Mouse (Mus musculus): ENCODE data around the gene Hist1h2bb. TPM values are rescaled to one million over a fixed set of nuclear protein-coding genes. Genes with fewer than 3 reads are reported as not detected.
A peak's percentile ranks its signal among the peaks of the same experiment; 100 is the strongest.
"Not testable (repeated sequence)": the region's sequence is repeated elsewhere in the genome, so short reads cannot be mapped to it uniquely, and the experiment has no call there.

Hist1h2bb gene
- polyA plus RNA-seq, 1 experiment = 1.3 TPM

DNA sequence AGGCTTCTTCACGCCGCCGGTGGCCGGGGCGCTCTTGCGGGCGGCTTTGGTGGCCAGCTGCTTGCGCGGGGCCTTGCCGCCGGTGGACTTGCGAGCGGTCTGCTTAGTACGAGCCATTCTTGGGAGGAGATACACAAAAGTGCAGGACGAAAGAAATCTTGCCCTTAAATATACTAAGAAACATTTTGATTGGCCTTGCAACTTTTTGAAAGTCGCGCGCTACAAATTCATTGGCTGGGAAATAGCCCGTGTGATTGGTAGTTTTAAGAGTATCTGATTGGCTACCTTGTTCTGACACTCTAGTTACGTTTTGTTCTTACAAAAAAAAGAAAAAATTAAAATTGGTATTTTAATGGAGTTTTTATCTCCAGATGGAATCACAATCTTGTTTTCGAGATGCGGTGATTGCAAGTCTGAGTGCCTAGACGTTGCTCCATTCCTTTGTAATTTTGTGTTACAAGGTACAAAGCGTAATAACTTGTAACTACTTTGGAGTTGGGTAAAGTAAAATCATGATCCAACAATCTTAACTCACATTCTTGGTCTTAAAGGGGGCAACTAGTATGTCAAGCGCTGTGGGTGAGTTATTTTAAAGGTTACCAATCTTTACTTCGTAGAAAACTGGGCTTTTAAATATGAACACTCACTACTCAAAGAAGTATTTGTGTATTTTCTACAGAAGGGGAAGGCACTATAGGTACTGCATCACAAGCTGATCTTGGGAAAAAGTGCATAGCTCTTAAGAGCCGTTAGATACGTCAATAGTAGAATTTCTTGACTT is 963 bp upstream of the Hist1h2bb start, which contains the start of gene Hist1h3c:
Gene Hist1h3c, minus strand, starts transcription at position 222 of the 781 bp plus-strand sequence.
- Histone ChIP-seq H3K4me2 (ENCODE audit: low read depth) (peak within 1 kb of the TSS; percentile 94), H3K27me3 (ENCODE audit: control insufficient read depth, insufficient read depth, insufficient read length) (no peaks in the 10 kb centered on the region), H3ac (ENCODE audit: control insufficient read depth, insufficient read length) (no peak within 1 kb of the TSS), H3K79me2 (ENCODE audit: control insufficient read depth, insufficient read depth) (no peaks in the 10 kb centered on the region), H3K4me3 (peak within 1 kb of the TSS; percentile 19), H3K36me3 (ENCODE audit: control insufficient read depth, insufficient read depth) (no peaks in the 10 kb centered on the region)
- TF ChIP-seq MYOD1 (IDR thresholded peaks at IDR 0.05; ENCODE audit: control insufficient read depth in 1 of 3, insufficient read length in 2 of 3, low read depth in 2 of 3) (no peak), POLR2A (IDR thresholded peaks at IDR 0.05; ENCODE audit: insufficient read length, low read depth) (peak; percentile 42), USF1 (IDR thresholded peaks at IDR 0.05; ENCODE audit: low read depth) (peak; percentile 27), E2F4 (IDR thresholded peaks at IDR 0.05; ENCODE audit: insufficient read depth) (peak; percentile 75), TCF3 (IDR thresholded peaks at IDR 0.05; ENCODE audit: insufficient read length, low read depth) (no peak)

DNA sequence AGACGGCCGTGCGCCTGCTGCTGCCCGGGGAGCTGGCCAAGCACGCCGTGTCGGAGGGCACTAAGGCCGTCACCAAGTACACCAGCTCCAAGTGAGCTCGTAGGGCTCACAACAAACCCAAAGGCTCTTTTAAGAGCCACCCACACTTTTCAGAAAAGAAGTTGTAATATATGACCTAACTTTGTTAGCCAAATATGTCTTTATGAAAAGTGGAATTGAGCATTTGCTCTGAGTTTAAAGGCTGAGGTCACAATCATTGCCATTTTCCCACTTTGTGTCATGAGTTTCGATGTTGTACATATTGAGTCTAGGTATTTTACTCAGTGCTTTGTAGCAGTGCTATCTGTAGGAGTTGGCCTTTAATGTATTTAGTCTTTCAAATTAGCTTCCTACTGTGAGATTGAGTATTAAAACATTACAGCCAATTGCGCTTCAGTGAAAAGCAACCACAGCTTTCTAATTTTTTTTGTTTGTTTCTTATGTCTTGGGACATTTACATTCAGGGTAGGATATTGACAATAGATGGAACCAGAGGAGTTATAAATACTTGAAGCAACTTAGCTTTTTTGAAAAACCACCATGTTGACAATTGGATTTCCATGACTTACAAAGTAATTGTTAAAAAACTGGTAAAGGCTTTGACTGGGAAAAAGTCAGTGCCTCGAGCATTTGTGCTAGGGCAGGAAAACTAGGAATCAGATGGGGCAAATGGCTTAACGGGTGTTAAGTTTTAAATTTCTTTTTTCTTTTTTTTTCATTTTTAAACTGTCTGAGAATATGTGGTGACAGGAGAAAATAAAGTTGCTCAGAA is 752 bp downstream of the Hist1h2bb start:
- Histone ChIP-seq H3K4me2 (ENCODE audit: low read depth) (peak overlapping the region; percentile 94), H3ac (ENCODE audit: control insufficient read depth, insufficient read length) (no peak overlapping the region), H3K36me3 (ENCODE audit: control insufficient read depth, insufficient read depth) (no peaks in the 10 kb centered on the region), H3K4me3 (no peak overlapping the region), H3K27me3 (ENCODE audit: control insufficient read depth, insufficient read depth, insufficient read length) (no peaks in the 10 kb centered on the region), H3K79me2 (ENCODE audit: control insufficient read depth, insufficient read depth) (no peaks in the 10 kb centered on the region)
- TF ChIP-seq POLR2AphosphoS2 (IDR thresholded peaks at IDR 0.05; ENCODE audit: insufficient read length, low read depth) (peak; percentile 27), POLR2A (IDR thresholded peaks at IDR 0.05; ENCODE audit: insufficient read length, low read depth) (peak; percentile 89), TCF12 (IDR thresholded peaks at IDR 0.05; ENCODE audit: insufficient read depth, poor library complexity, severe bottlenecking) (no peak)

DNA sequence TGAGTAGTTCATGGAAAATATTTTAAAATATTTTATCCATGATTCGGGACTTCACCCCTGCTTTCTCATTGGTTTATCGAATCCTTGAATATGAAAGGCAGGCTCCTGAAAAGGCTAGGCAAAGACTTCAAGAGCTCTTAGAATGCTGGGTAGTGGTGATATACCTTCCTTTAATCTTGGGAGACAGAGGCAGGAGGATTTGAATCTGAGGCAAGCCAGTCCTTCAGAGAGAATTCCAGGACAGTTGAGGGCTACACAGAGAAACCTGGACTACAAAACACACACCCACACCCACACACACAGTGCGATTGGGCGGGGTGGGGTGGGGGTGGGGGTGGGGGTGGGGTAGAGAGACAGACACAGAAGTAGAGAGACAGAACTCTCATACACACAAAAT is 1.4 kb downstream of the Hist1h2bb start:
- Histone ChIP-seq H3K36me3 (ENCODE audit: control insufficient read depth, insufficient read depth) (no peaks in the 10 kb centered on the region), H3ac (ENCODE audit: control insufficient read depth, insufficient read length) (no peak overlapping the region), H3K27me3 (ENCODE audit: control insufficient read depth, insufficient read depth, insufficient read length) (no peaks in the 10 kb centered on the region), H3K79me2 (ENCODE audit: control insufficient read depth, insufficient read depth) (no peaks in the 10 kb centered on the region), H3K4me2 (ENCODE audit: low read depth) (peak overlapping the region; percentile 94), H3K4me3 (no peak overlapping the region)
- TF ChIP-seq POLR2A (IDR thresholded peaks at IDR 0.05; ENCODE audit: insufficient read length, low read depth) (no peak), TCF12 (IDR thresholded peaks at IDR 0.05; ENCODE audit: insufficient read depth, poor library complexity, severe bottlenecking) (no peak), SRF (IDR thresholded peaks at IDR 0.05; ENCODE audit: control insufficient read depth, insufficient read length, low read depth) (no peak), REST (IDR thresholded peaks at IDR 0.05; ENCODE audit: insufficient read depth, insufficient read length) (no peak), MYOG (IDR thresholded peaks at IDR 0.05; ENCODE audit: control insufficient read depth in 1 of 3, insufficient read depth in 1 of 3, insufficient read length in 2 of 3, low read depth in 2 of 3) (no peak), TCF3 (IDR thresholded peaks at IDR 0.05; ENCODE audit: insufficient read length, low read depth) (no peak), CEBPB (IDR thresholded peaks at IDR 0.05; ENCODE audit: insufficient read depth, poor library complexity, severe bottlenecking) (no peak), MAX (IDR thresholded peaks at IDR 0.05; ENCODE audit: low read depth) (no peak), E2F4 (IDR thresholded peaks at IDR 0.05; ENCODE audit: insufficient read depth) (no peak), POLR2AphosphoS2 (IDR thresholded peaks at IDR 0.05; ENCODE audit: insufficient read length, low read depth) (no peak)

DNA sequence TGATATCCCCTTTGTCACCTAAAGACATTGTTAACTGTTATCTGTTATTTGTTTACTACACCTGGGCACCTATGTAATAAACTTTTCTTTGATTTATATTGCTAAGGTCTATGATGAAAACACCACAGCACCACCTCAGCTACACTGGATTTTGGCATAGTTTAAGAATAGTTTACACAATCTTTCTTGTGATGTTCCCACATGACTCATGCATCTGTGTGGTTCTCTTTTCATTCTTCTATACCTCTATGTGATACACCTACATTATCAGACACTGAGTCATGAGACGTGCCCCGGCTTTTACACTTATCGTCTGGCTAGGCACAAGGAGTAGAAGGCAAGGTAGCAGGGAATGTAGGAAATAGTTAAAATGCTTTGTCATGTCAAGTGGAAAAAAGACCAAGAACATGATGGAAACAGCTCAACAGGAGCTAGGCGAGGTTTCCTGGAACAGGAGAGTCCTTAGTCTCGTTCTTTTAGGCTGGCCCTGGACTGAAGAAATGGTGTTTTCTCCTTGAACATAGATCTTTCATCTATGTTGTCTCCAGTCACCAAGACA is 3.1 kb downstream of the Hist1h2bb start:
- TF ChIP-seq POLR2AphosphoS2 (IDR thresholded peaks at IDR 0.05; ENCODE audit: insufficient read length, low read depth) (no peak), SRF (IDR thresholded peaks at IDR 0.05; ENCODE audit: control insufficient read depth, insufficient read length, low read depth) (no peak), E2F4 (IDR thresholded peaks at IDR 0.05; ENCODE audit: insufficient read depth) (no peak), TCF3 (IDR thresholded peaks at IDR 0.05; ENCODE audit: insufficient read length, low read depth) (no peak)
- no peaks in the 10 kb centered on the region for H3K27me3 ChIP-seq (ENCODE audit: control insufficient read depth, insufficient read depth, insufficient read length)
- no peak overlapping the region for H3ac ChIP-seq (ENCODE audit: control insufficient read depth, insufficient read length)

DNA sequence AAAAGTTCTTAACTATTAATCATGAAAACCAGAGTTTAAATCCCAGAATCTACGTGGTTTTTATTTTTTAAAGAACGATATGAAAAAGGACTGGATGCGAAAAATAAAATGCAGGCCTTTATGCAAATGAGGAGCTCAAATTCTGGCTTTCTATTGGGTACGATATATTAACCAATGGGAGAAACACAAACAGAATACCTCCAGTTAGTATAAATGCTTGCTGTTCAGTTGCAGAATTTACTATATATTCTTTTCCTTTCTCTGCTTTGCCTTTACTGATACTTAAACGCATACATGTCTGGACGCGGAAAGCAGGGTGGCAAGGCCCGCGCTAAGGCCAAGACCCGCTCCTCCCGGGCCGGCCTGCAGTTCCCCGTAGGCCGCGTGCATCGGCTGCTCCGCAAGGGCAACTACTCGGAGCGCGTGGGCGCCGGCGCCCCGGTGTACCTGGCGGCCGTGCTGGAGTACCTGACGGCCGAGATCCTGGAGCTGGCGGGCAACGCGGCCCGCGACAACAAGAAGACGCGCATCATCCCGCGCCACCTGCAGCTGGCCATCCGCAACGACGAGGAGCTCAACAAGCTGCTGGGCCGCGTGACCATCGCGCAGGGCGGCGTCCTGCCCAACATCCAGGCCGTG is 4.4 kb downstream of the Hist1h2bb start, which contains the start of gene Hist1h2ab:
Gene Hist1h2ab, plus strand, starts transcription at position 288 of the 639 bp plus-strand sequence.
- H3K79me2 ChIP-seq (ENCODE audit: control insufficient read depth, insufficient read depth); H3ac ChIP-seq (ENCODE audit: control insufficient read depth, insufficient read length); H3K36me3 ChIP-seq (ENCODE audit: control insufficient read depth, insufficient read depth); H3K27me3 ChIP-seq (ENCODE audit: control insufficient read depth, insufficient read depth, insufficient read length): not testable (repeated sequence)
- TF ChIP-seq POLR2AphosphoS2 (IDR thresholded peaks at IDR 0.05; ENCODE audit: insufficient read length, low read depth) = peak; percentile 95
- TF ChIP-seq POLR2A (IDR thresholded peaks at IDR 0.05; ENCODE audit: insufficient read length, low read depth) = peak; percentile 81
- H3K4me2 ChIP-seq (ENCODE audit: low read depth) = peak within 1 kb of the TSS; percentile 76
- H3K4me3 ChIP-seq = peak within 1 kb of the TSS; percentile 15

More for the DNA sequence above, 3.1 kb downstream of the Hist1h2bb start:
- Histone ChIP-seq H3K4me3 (no peak overlapping the region), H3K79me2 (ENCODE audit: control insufficient read depth, insufficient read depth) (no peaks in the 10 kb centered on the region), H3K36me3 (ENCODE audit: control insufficient read depth, insufficient read depth) (no peaks in the 10 kb centered on the region), H3K4me2 (ENCODE audit: low read depth) (no peak overlapping the region)
